Mouse (Mus musculus) telencephalon, adult 2 months (tissue): ENCODE measurements around the gene Itpk1.

ENCODE experiments used
- DNase-seq: peaks from one replicate; pipeline ENCODE4 v3.0.0-alpha.2; 2011; ENCODE audit warnings: low read depth, low spot score

Gene Itpk1

GRCm38 (mm10) chr12:102625717-102626116 lies 79.0 kb downstream of the Itpk1 start:
- DNase-seq, result no peak

DNA sequence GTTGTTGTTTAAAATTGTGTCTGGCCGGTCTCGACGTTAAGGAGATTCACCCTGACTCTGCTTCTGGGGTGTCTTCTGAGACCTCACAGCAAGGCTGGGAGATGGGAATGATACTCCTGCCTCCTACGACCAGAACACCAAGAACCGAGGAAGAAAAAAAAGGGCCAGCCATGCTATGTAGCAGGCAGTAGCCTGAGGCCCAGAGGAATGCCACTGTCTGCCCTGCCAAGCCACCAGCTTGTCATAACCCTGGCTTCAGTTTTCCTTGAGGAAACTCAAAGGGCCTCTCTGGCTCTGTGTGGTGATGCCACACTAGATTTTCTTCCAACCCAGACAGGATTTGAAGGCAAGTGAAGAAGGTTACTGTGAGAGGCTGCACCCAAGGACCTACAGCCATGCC lies 79.6 kb downstream of the Itpk1 start:
- no peak for DNase-seq

- DNase-seq, result no peak
Measured at GRCm38 (mm10) chr12:102623827-102624226, 80.9 kb downstream of the Itpk1 start.

GRCm38 (mm10) chr12:102622302-102622842 lies 82.4 kb downstream of the Itpk1 start:
- peak; percentile 48 for DNase-seq

DNA sequence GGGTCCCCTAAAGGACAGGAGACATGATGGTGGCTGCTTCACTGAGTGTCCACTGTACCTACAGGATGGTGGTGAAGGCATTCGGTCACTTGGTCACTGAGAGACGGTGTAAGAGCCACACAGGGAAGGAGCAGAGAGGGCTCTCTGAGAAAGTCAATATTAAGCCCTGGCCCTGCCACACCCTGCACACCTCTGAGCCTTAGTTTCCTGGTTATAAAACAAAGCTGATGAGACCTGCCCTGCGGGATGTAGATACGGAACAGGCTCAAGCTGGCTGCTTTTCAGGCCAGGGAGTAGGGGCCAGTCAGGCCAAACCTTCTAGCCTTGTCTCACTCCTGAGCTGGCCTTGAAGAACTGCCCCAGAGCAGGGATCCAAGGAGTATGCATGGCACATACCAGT lies 82.9 kb downstream of the Itpk1 start:
- no peak for DNase-seq

DNA sequence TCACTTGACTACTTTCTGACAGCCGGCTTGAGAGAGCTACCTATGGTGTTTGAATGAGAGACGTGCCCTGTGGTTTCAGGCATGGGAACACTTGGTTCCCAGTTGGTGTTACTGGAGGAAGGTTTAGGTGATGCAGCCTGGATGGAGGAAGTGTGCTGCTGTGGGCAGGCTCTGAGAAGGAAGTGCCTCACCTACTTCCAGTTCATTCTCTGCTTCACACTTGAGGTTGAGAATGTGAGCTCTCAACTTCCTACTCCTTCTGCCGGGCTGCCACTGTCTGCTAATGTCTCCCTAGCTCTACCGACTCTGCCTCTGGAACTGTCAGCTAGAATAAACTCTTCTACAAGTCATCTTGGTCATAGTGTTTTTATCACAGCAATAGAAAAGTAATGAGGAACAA lies 83.5 kb downstream of the Itpk1 start:
- DNase-seq, result no peak

GRCm38 (mm10) chr12:102619908-102620307 lies 84.8 kb downstream of the Itpk1 start:
- DNase-seq, result no peak

DNA sequence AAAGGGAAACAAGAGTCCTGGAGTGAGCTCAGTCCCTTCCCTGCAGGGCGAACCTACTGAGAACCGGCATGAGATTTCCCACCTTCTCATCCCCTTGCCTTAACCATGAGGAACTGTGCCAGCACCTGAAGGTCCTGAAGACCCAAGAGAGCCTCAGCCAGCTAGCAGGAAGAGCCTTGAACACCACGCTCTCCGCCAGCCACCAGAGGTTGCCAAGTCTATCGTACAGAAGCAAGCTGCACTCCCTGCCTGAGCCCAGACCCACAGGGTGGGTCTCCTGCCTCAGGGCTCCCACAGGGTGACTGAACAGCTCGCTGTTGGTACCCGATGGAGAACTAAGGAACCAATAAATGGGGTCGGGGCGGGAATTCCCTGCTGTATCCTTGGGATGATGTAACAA lies 86.6 kb downstream of the Itpk1 start:
- no peak for DNase-seq

DNA sequence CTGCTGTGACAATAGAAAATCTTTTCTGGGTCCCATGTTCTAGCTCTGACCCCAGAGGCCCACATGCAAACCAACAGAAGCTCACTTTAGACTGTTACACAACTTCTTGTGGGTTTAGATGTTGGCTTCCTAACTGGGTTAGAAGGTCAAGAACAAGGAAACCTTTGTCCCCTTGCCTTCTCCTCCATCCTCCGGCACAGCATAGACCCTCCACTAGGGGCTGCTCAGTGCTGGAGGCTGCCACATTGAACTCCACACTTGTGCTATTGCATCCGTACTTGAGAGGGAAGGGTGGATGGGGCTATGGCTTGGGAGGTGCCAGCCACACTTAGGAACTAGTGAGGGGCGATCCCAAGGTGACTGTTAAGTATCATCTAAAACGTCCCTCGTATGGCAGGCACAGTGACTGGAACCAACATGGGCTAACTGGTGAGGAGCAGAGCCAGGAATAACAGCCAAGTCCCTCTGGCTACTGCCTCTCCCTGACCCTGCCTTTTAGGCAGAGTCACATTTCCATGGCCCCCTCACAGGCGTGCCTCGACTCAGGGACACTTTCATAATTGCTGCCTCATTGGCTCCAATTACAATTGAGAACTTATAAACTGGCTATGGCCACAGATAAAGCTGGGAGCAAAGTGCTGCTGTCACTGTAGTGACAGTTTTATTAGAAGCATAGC lies 87.7 kb downstream of the Itpk1 start:
- no peak for DNase-seq

GRCm38 (mm10) chr12:102616201-102616600 lies 88.5 kb downstream of the Itpk1 start:
- DNase-seq, result no peak

GRCm38 (mm10) chr12:102613411-102613810 lies 91.3 kb downstream of the Itpk1 start:
- no peak for DNase-seq

DNA sequence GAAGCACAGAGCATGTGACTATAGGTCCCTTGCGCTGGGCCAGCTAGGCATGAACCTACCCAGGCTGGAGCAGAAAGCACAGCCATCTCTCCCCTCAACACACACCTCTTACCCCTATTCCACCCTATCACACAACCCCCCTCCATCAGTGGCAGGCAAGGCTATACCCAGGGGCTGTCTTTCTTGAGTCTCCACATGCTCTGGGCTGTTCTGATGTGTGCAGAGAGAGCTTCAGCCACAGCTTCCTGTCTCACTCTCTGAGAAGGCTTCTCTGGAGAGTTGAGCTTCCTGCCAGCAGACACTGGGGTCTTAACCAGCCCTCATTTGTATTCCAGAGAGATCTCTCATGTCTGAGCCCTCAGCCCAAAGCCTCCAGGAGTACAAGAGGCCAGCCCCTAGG lies 92.3 kb downstream of the Itpk1 start:
- no peak for DNase-seq

DNA sequence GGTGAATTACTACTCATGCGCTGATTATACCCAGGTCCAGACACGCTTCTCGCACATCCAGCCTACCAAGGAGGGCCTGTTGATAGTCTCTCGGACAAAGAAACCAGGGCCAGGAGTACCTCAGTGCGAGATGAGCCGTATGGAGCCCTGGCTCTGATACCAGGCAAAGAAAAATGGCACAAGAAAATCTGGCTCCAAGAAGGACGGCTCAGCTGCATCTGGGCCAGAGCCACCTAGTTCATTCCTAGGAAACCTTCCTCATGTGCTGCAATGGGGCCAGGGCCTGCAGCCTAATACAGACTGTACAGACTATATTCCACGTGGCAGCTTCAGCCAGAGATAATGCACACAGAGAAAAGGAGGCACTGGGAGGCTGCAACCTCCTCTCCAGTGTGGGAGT lies 93.8 kb downstream of the Itpk1 start:
- DNase-seq, result no peak

DNA sequence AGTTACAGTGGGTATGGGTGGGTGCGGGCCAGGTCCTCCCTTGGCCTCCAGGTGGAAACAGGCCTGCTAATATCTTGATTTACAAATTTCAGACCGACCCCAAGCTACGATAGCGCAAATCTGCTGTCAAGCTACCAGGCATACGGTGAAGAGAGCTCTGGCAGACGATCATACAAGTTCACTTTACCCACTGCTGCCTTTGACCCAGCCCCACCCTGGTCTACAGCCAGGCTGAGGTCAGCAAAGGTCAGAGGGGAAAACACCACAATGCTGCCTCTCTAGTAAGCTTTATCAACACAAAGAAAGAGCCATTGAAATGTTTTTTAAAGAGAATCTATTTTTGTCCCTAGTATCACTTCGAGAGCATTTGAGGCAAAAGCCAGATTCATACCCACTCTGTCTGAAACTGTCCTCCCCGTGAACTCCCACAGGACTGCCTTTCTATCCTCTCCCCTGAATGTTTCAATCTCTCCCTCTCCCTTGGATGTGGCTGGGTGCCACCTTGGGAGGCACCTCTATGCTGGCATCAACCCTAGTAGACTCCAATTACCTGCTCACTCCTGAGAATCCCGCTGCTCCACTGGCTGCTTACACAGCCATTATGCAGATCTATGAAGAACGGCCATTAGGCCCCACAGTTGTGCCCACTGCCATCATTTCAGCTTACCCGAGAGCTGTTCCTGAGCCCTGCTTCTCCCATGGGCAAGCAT lies 96.8 kb downstream of the Itpk1 start:
- no peak for DNase-seq

- no peak for DNase-seq
Measured at GRCm38 (mm10) chr12:102607066-102607465, 97.7 kb downstream of the Itpk1 start.

DNA sequence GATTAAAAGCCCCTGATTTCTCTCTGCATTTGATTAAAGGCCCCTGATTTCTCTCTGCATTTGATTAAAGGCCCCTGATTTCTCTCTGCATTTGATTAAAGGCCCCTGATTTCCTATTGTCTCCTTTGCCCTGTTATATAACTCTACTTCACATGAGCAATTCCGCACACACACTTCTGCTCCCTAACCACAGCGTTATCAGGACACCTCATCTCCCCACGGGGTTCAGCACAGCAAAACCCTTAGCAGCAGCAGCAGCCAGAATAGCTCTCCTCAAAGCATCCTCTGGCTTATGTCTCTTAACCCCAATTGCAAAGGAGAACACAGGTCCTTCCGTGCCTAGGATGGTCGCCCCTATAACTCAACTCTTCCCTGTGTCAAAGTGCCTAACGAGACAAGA lies 99.1 kb downstream of the Itpk1 start:
- no peak for DNase-seq

- DNase-seq, result no peak
Measured at GRCm38 (mm10) chr12:102602255-102603041, 102.3 kb downstream of the Itpk1 start.

DNA sequence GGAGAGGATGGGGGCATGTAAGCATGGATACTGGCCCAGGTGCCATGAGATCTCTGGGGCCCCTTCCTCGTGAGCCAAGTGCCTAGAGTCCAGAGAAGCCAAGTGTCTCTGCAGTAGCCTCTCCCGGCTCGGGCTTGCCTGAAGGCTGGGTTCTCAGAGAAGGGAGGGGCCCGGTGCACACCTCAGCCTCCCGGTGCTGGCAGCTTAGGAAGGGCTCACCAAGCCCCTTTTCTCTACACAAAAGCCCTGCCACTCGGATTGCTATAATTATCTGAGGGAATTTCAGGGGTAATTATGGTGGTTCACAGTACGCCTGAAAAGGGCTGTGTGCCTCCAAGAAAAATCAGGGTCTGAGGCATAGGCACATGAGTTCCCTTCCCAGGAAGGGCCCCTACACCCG lies 102.9 kb downstream of the Itpk1 start:
- DNase-seq, result no peak

- no peak for DNase-seq
Measured at GRCm38 (mm10) chr12:102600345-102600744, 104.4 kb downstream of the Itpk1 start.

DNA sequence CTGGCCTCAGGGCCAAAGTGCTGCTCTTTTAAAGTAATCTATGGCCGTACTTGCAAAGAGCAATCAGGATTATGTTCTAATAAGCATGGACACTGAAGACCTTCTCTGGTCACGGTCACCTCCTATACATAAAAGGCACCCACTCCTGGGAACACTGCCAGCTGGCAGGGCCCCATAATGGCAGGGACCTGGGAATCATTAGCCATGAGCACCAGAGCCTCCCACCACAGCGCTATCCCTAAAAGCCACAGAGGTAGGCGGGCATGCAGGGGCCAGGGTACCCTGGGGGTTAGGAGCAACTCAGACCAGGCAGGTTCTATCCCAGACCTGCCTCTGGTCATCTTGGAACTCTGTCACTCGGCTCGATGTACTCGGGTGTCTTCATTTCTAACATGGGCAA lies 104.9 kb downstream of the Itpk1 start:
- no peak for DNase-seq

DNA sequence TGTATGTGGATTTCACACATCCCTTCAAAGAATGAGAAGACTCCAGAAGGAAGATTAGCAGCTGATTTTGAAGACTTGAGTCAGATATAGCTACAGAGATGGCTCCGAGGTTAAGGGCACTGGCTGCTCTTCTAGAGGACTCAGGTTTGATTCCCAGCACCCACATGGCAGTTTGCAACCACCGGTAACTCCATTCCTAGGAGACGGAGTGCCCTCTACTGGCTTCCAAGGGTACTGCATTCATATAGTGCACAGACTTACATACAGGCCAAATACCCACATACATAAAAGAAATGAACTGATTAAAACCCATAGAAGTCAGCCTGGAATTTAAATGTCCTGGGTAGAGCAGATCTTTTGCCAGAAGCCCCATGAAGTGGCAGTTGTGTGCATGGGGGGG lies 106.2 kb downstream of the Itpk1 start:
- no peak for DNase-seq

DNA sequence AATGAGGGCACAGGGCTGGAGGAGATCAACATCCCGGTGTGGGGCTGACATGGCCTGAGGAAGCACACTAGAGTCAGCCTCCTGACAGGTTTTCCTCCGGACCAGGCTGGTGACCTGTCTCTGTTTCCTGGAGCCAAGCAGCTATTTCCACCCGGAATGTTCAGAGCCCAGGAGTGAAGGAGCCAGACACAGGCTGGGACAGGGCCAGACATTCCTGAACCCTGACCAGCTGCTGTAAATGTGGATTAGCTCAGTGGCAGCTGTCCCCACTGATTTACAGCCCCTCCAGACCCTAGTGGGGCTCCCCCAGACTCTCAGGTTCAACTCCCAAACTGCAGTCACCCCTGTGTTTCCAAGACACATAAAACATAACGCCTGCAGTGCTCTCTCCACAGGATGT lies 107.3 kb downstream of the Itpk1 start:
- no peak for DNase-seq
